Mouse (Mus musculus): ENCODE results near the gene Myo1g. TPM values are rescaled to one million over a fixed set of nuclear protein-coding genes. Genes with fewer than 3 reads are reported as not detected.
A peak's percentile ranks its signal among the peaks of the same experiment; 100 is the strongest.

Gene Myo1g
- polyA plus RNA-seq, 1 experiment from 2014 or later: 0.63 TPM

DNA sequence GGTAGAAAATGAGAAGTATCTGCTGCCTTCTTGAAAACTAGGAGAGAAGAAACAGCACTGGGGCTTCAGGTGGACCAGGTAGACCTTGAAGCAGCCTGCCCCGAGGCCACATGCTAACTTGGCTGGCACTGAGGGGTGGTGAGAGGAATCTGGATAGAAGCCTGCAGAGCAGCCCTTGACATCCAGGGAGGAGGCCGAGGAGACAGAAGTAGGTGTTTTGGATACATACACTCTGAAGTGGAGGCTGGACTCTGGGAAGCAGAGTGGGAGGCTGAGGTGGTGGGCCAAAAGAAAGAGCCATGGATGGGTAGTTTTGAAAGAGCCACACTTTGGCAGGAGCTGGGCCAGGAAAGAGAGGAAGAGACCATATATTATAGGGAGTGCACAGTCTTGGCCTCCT lies 41.5 kb downstream of the Myo1g start:
- Histone ChIP-seq H3K4me3 (ENCODE audit: low read depth, low read length) (no peak overlapping the region), H3K27me3 (ENCODE audit: control insufficient read depth, insufficient read depth, low read length) (no peaks in the 10 kb centered on the region), H3K36me3 (ENCODE audit: control insufficient read depth, insufficient read depth, low read length) (no peaks in the 10 kb centered on the region), H3K4me1 (replicated peaks; ENCODE audit: control insufficient read depth, insufficient read depth, low read length) (peaks cover 3% of the 10 kb centered on the region; the same call in 1 of the 2 replicates), H3K27ac (ENCODE audit: low read depth, low read length) (no peak overlapping the region), H3K9ac (ENCODE audit: low read length) (no peak overlapping the region), H3K4me2 (ENCODE audit: low read depth, low read length, severe bottlenecking) (no peak overlapping the region), H3K9me3 (ENCODE audit: control insufficient read depth, low read length) (no peaks in the 10 kb centered on the region)
- no peak for ATAC-seq (replicated peaks; ENCODE audit: low FRiP score)
- 83% methylated on average over 2 of the region's 2 CpGs for WGBS
- DNase-seq (ENCODE audit: low spot score): no peak

GRCm38 (mm10) chr11:6477350-6477749 lies 43.4 kb downstream of the Myo1g start:
- H3K9ac ChIP-seq (ENCODE audit: low read length): no peak overlapping the region
- H3K4me3 ChIP-seq (ENCODE audit: low read depth, low read length): no peak overlapping the region
- WGBS: 94% methylated on average over 1 of the region's 1 CpGs
- peaks cover 15% of the 10 kb centered on the region for H3K4me1 ChIP-seq (replicated peaks; ENCODE audit: control insufficient read depth, insufficient read depth, low read length)
- no peak overlapping the region for H3K4me2 ChIP-seq (ENCODE audit: low read depth, low read length, severe bottlenecking)
- ATAC-seq (replicated peaks; ENCODE audit: low FRiP score): no peak
- H3K27me3 ChIP-seq (ENCODE audit: control insufficient read depth, insufficient read depth, low read length): no peaks in the 10 kb centered on the region
- no peak for DNase-seq (ENCODE audit: low spot score)
- H3K27ac ChIP-seq (ENCODE audit: low read depth, low read length): no peak overlapping the region
- H3K36me3 ChIP-seq (ENCODE audit: control insufficient read depth, insufficient read depth, low read length): no peaks in the 10 kb centered on the region; the same call in 1 of the 2 replicates
- H3K9me3 ChIP-seq (ENCODE audit: control insufficient read depth, low read length): no peaks in the 10 kb centered on the region

DNA sequence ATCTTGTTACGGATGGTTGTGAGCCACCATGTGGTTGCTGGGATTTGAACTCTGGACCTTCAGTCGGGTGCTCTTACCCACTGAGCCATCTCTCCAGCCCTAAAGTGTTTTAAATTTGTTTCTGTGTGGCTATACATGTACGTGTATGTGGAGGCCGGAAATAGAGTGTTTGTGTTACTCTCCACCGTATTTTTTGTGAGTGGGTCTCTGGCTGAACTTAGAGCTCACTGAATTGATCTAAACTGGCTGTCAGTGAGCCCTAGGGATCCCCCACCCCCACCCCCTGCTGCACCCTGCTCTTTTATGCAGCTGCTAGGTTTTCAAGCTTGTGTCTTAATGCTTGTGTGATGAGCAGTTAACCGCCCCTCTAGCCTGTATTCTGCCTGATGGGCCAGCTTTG lies 43.9 kb downstream of the Myo1g start:
- Histone ChIP-seq H3K9ac (ENCODE audit: low read length) (no peak overlapping the region), H3K4me1 (replicated peaks; ENCODE audit: control insufficient read depth, insufficient read depth, low read length) (peaks cover 18% of the 10 kb centered on the region), H3K36me3 (ENCODE audit: control insufficient read depth, insufficient read depth, low read length) (no peaks in the 10 kb centered on the region; the same call in 1 of the 2 replicates), H3K27ac (ENCODE audit: low read depth, low read length) (no peak overlapping the region), H3K9me3 (ENCODE audit: control insufficient read depth, low read length) (no peaks in the 10 kb centered on the region), H3K4me2 (ENCODE audit: low read depth, low read length, severe bottlenecking) (no peak overlapping the region), H3K27me3 (ENCODE audit: control insufficient read depth, insufficient read depth, low read length) (no peaks in the 10 kb centered on the region), H3K4me3 (ENCODE audit: low read depth, low read length) (no peak overlapping the region)
- 76% methylated on average over 6 of the region's 6 CpGs for WGBS
- ATAC-seq (replicated peaks; ENCODE audit: low FRiP score) (no peak), DNase-seq (ENCODE audit: low spot score) (no peak)

DNA sequence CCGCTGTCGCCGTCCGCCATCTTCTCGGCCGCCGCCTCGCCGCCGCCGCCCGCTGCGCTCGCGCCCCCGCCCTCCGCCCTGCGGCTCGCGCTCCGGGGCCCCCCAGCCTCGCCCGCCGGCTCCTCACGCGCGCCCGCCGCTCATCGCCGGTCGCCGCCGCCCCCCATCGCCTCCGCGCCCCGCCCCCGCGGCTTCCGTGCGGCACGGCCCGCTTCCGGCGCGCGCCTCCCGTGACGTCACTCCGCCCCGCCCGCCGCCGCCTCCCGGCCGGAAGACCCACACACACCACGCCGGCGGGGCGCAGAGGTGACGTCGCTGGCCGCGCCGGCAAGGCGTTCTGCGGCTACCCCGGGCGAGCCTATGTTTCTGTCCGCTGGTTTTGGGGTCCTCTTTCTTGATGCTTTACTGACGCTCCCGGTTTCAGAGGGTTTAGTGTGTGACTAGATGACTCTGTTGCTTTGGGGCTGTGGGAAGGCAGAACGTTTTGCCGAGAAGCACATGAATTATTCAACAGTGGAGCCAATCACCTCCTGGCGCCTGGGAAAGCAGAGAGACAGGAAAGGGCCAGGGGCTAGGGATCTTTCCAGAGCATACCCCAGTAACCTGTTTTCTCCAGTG lies 44.8 kb downstream of the Myo1g start, which contains the start of gene Purb:
Gene Purb, minus strand, starts transcription at position 51 of the 618 bp plus-strand sequence.
- H3K4me2 ChIP-seq (ENCODE audit: low read depth, low read length, severe bottlenecking): peak within 1 kb of the TSS; percentile 80
- H3K27ac ChIP-seq (ENCODE audit: low read depth, low read length): peak within 1 kb of the TSS; percentile 92
- H3K4me3 ChIP-seq (ENCODE audit: low read depth, low read length): peak within 1 kb of the TSS; percentile 96
- no peaks in the 10 kb centered on the region for H3K9me3 ChIP-seq (ENCODE audit: control insufficient read depth, low read length)
- H3K4me1 ChIP-seq (replicated peaks; ENCODE audit: control insufficient read depth, insufficient read depth, low read length): peaks cover 20% of the 10 kb centered on the region
- DNase-seq (ENCODE audit: low spot score) (peak; percentile 95), ATAC-seq (replicated peaks; ENCODE audit: low FRiP score) (peak; percentile 96)
- WGBS: under 1% methylated on average over 49 of the region's 76 CpGs
- H3K36me3 ChIP-seq (ENCODE audit: control insufficient read depth, insufficient read depth, low read length): no peaks in the 10 kb centered on the region; the same call in 1 of the 2 replicates
- H3K9ac ChIP-seq (ENCODE audit: low read length): peak within 1 kb of the TSS; percentile 92
- no peaks in the 10 kb centered on the region for H3K27me3 ChIP-seq (ENCODE audit: control insufficient read depth, insufficient read depth, low read length)

- Histone ChIP-seq H3K4me2 (ENCODE audit: low read depth, low read length, severe bottlenecking) (peak overlapping the region; percentile 80), H3K27me3 (ENCODE audit: control insufficient read depth, insufficient read depth, low read length) (no peaks in the 10 kb centered on the region), H3K27ac (ENCODE audit: low read depth, low read length) (peak overlapping the region; percentile 92), H3K36me3 (ENCODE audit: control insufficient read depth, insufficient read depth, low read length) (no peaks in the 10 kb centered on the region; the same call in 1 of the 2 replicates), H3K9ac (ENCODE audit: low read length) (peak overlapping the region; percentile 92), H3K4me3 (ENCODE audit: low read depth, low read length) (peak overlapping the region; percentile 96), H3K9me3 (ENCODE audit: control insufficient read depth, low read length) (no peaks in the 10 kb centered on the region), H3K4me1 (replicated peaks; ENCODE audit: control insufficient read depth, insufficient read depth, low read length) (peaks cover 21% of the 10 kb centered on the region)
- WGBS: under 1% methylated on average over 108 of the region's 109 CpGs
- peak; percentile 35 for ATAC-seq (replicated peaks; ENCODE audit: low FRiP score)
- DNase-seq (ENCODE audit: low spot score): peak; percentile 80
Observed at GRCm38 (mm10) chr11:6474874-6475731, 45.7 kb downstream of the Myo1g start.

GRCm38 (mm10) chr11:6474381-6474780 lies 46.4 kb downstream of the Myo1g start:
- H3K4me1 ChIP-seq (replicated peaks; ENCODE audit: control insufficient read depth, insufficient read depth, low read length): peaks cover 22% of the 10 kb centered on the region
- H3K9ac ChIP-seq (ENCODE audit: low read length): peak overlapping the region; percentile 92
- no peaks in the 10 kb centered on the region; the same call in 1 of the 2 replicates for H3K36me3 ChIP-seq (ENCODE audit: control insufficient read depth, insufficient read depth, low read length)
- DNase-seq (ENCODE audit: low spot score) (no peak), ATAC-seq (replicated peaks; ENCODE audit: low FRiP score) (no peak)
- no peaks in the 10 kb centered on the region for H3K9me3 ChIP-seq (ENCODE audit: control insufficient read depth, low read length)
- peak overlapping the region; percentile 96 for H3K4me3 ChIP-seq (ENCODE audit: low read depth, low read length)
- 46% methylated on average over 6 of the region's 6 CpGs for WGBS
- H3K27me3 ChIP-seq (ENCODE audit: control insufficient read depth, insufficient read depth, low read length): no peaks in the 10 kb centered on the region
- peak overlapping the region; percentile 80 for H3K4me2 ChIP-seq (ENCODE audit: low read depth, low read length, severe bottlenecking)
- H3K27ac ChIP-seq (ENCODE audit: low read depth, low read length): no peak overlapping the region

- no peaks in the 10 kb centered on the region for H3K27me3 ChIP-seq (ENCODE audit: control insufficient read depth, insufficient read depth, low read length)
- no peak overlapping the region for H3K27ac ChIP-seq (ENCODE audit: low read depth, low read length)
- H3K4me1 ChIP-seq (replicated peaks; ENCODE audit: control insufficient read depth, insufficient read depth, low read length): peaks cover 22% of the 10 kb centered on the region
- H3K9ac ChIP-seq (ENCODE audit: low read length): peak overlapping the region; percentile 51
- DNase-seq (ENCODE audit: low spot score) (no peak), ATAC-seq (replicated peaks; ENCODE audit: low FRiP score) (no peak)
- no peaks in the 10 kb centered on the region for H3K9me3 ChIP-seq (ENCODE audit: control insufficient read depth, low read length)
- peak overlapping the region; percentile 31 for H3K4me3 ChIP-seq (ENCODE audit: low read depth, low read length)
- H3K36me3 ChIP-seq (ENCODE audit: control insufficient read depth, insufficient read depth, low read length): peaks cover under 1% of the 10 kb centered on the region; the same call in 1 of the 2 replicates
- H3K4me2 ChIP-seq (ENCODE audit: low read depth, low read length, severe bottlenecking): peak overlapping the region; percentile 58
Observed at GRCm38 (mm10) chr11:6472076-6472475, 48.7 kb downstream of the Myo1g start.

DNA sequence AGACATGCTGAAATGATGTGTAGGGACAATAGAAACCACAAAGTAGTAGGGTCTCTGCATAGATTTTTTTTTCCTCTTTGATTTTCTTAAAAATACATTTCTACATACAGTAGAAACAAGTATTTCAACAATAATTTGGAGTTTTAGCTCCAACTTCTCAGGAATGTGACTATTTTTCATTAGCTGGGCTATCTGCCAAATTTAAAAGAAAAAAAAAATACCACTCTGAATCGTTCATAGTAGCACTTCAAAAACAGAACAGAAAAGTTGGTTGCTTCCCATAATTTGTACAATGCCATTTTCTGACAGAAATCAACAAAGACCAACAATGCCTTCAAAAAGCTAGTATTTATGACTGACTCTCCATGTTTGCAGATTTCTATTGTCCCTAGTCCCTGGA lies 49.3 kb downstream of the Myo1g start:
- H3K9me3 ChIP-seq (ENCODE audit: control insufficient read depth, low read length): no peaks in the 10 kb centered on the region
- H3K4me2 ChIP-seq (ENCODE audit: low read depth, low read length, severe bottlenecking): peak overlapping the region; percentile 43; the same call in 1 of the 2 replicates
- H3K27me3 ChIP-seq (ENCODE audit: control insufficient read depth, insufficient read depth, low read length): no peaks in the 10 kb centered on the region
- H3K27ac ChIP-seq (ENCODE audit: low read depth, low read length): no peak overlapping the region
- peaks cover 3% of the 10 kb centered on the region; the same call in 1 of the 2 replicates for H3K36me3 ChIP-seq (ENCODE audit: control insufficient read depth, insufficient read depth, low read length)
- H3K4me3 ChIP-seq (ENCODE audit: low read depth, low read length): peak overlapping the region; percentile 31
- ATAC-seq (replicated peaks; ENCODE audit: low FRiP score): no peak
- 72% methylated on average over 1 of the region's 1 CpGs for WGBS
- H3K4me1 ChIP-seq (replicated peaks; ENCODE audit: control insufficient read depth, insufficient read depth, low read length): peaks cover 22% of the 10 kb centered on the region
- peak overlapping the region; percentile 51; the same call in 1 of the 2 replicates for H3K9ac ChIP-seq (ENCODE audit: low read length)
- no peak for DNase-seq (ENCODE audit: low spot score)

Measured in forebrain, embryonic 11.5 days (tissue).